Mouse (Mus musculus) liver, embryonic 16.5 days (tissue): ENCODE measurements around the gene Zfp687. TPM values are rescaled to one million over a fixed set of nuclear protein-coding genes. Genes with fewer than 3 reads are reported as not detected.

ENCODE experiments used
- ATAC-seq: fragments of 200-750 bp; cut with Nextera tagmentation; 2 replicates; pipeline ENCODE4 v1.8.0; 2017; ENCODE audit warnings: low read depth, mild to moderate bottlenecking, moderate number of reproducible peaks, moderate library complexity
- H3K27ac ChIP-seq: fragments of 300-500 bp; sonication (generic); 2 replicates; pipeline ENCODE4 v1.5.1; 2014; ENCODE audit warnings: mild to moderate bottlenecking, low read length
- H3K27me3 ChIP-seq: fragments of 300-500 bp; sonication (generic); 2 replicates; pipeline ENCODE4 v1.6.1; 2014; ENCODE audit warnings: low read depth, low read length, mixed read lengths; ENCODE audit not compliant: control insufficient read depth, insufficient read depth
- H3K36me3 ChIP-seq: fragments of 300-500 bp; sonication (generic); 2 replicates; pipeline ENCODE4 v1.6.1; 2014; ENCODE audit warnings: mild to moderate bottlenecking; ENCODE audit not compliant: control insufficient read depth, insufficient read depth
- H3K4me1 ChIP-seq: fragments of 300-500 bp; sonication (generic); 2 replicates; pipeline ENCODE4 v1.6.1; 2014; ENCODE audit warnings: low read depth, low read length, mixed read lengths; ENCODE audit not compliant: control insufficient read depth
- H3K4me2 ChIP-seq: fragments of 300-500 bp; sonication (generic); 2 replicates; pipeline ENCODE4 v1.6.1; 2014; ENCODE audit warnings: low read depth, low read length, mixed read lengths
- H3K4me3 ChIP-seq: fragments of 300-500 bp; sonication (generic); 2 replicates; pipeline ENCODE4 v1.5.1; 2014; ENCODE audit warnings: low read depth, mild to moderate bottlenecking, low read length
- H3K9ac ChIP-seq: fragments of 300-500 bp; sonication (generic); 2 replicates; pipeline ENCODE4 v1.6.1; 2014; ENCODE audit warnings: low read depth, low read length
- H3K9me3 ChIP-seq: fragments of 300-500 bp; sonication (generic); replicated peaks from 2 replicates; pipeline ENCODE4 v1.6.1; 2016; ENCODE audit warnings: low read length; ENCODE audit not compliant: control insufficient read depth
- WGBS: fragments of 180-500 bp; shearing (Covaris S2); extraction: QIAGEN DNeasy Blood & Tissue Kit; methylation state at CpG from one replicate; pipeline ENCODE4 v1.1.7; 2014; ENCODE audit not compliant: insufficient replicate concordance; 5-methylcytosine and 5-hydroxymethylcytosine counted together
- polyA plus RNA-seq: library from polyadenylated mRNA; unstranded; fragments of >200 nt; fragmentation: Nextera tagmentation; extraction: Ambion mirVana; gene quantifications from 2 replicates; pipeline ENCODE4 v1.2.1, GENCODE M21; 2015

Zfp687 gene
- polyA plus RNA-seq, 1 experiment from 2014 or later: 6.8 TPM

DNA sequence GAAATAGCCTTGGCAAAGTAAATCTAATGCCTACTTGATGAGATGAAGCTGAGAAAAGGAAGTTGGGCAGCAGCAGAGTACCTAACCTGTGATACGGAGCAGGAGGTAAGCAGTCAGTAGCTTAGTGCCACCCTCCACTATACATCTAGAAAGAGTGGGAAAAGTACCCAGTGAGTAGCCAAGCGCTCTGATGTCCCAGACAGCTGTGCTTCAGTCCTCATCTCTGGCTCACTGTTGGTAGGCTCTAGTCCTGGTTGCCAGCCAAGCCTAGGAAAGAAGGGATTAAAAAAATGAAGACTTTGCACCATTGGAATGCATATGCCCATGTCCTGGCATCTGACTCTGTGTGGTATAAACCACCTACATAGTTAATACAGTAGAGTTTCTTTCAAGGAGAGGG, 29.7 kb downstream of the Zfp687 start:
- whole genome bisulfite sequencing: 85% methylated on average over 2 of the region's 2 CpGs
- H3K36me3 ChIP-seq: peaks cover 14% of the 10 kb centered on the region
- ATAC-seq: no peak
- no peak overlapping the region for H3K9ac ChIP-seq
- H3K27me3 ChIP-seq: no peaks in the 10 kb centered on the region
- no peak overlapping the region for H3K4me3 ChIP-seq
- H3K27ac ChIP-seq: no peak overlapping the region
- no peak overlapping the region for H3K4me2 ChIP-seq
- H3K9me3 ChIP-seq: no peaks in the 10 kb centered on the region
- peaks cover 24% of the 10 kb centered on the region for H3K4me1 ChIP-seq

- Histone ChIP-seq H3K27me3 (no peaks in the 10 kb centered on the region), H3K27ac (no peak overlapping the region), H3K4me3 (no peak overlapping the region), H3K36me3 (peaks cover 14% of the 10 kb centered on the region), H3K9ac (no peak overlapping the region), H3K4me2 (no peak overlapping the region), H3K9me3 (no peaks in the 10 kb centered on the region), H3K4me1 (peaks cover 23% of the 10 kb centered on the region)
- no peak for ATAC-seq
- WGBS: 84% methylated on average over 11 of the region's 11 CpGs
Measured at GRCm38 (mm10) chr3:94984312-94984711, 30.9 kb downstream of the Zfp687 start.

DNA sequence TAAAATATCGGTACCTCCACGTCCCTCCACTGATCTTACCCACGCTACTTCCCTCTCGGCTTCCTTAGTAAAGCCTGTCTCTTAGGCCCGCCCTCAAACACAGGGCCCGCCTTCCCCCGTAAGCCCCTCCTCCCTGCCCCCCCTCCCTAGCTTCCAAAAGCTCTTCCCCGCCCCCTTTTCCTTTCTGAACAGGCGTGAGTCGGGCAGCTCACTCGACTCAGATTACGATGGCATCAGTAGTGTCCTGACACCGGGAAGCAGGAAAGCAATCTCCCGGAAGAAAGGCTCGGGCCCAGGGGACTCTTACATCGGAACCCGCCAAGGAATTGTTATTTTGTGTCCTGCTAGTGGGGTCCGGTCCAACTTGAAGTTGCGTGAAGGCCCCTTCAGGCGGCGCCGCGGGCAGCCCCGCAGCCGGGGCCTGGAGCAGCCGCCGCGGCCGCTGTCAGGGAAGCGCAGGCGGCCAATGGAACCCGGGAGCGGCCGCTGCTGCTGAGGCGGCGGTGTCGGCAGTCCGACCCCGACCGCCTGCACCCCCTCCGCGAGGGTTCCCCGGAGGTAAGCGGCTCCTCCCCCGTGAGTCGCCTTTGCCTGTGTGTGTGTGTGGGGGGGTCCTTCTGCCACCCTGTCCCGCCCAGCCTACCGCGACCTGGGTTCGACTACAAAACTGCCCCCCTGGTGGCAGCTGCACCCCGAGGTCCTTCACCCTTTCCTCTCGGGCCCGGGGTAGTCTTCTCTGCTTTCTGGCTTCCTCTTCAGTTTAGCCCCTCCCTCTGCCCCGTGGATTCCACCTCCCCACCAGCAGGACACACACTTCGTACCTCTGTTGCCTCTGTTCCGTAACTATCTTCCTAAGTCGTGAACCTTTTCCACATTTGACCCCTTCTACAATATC, 40.5 kb downstream of the Zfp687 start, which contains the start of gene Pi4kb:
TSS of gene Pi4kb (plus strand) at position 204 of the 895 bp plus-strand sequence.
- peak within 1 kb of the TSS; percentile 81 for H3K4me2 ChIP-seq
- no peaks in the 10 kb centered on the region for H3K9me3 ChIP-seq
- peak within 1 kb of the TSS; percentile 91 for H3K27ac ChIP-seq
- H3K4me3 ChIP-seq: peak within 1 kb of the TSS; percentile 83
- peak; percentile 91 for ATAC-seq
- H3K9ac ChIP-seq: peak within 1 kb of the TSS; percentile 92
- no peaks in the 10 kb centered on the region for H3K27me3 ChIP-seq
- no peaks in the 10 kb centered on the region; the same call in 1 of the 2 replicates for H3K36me3 ChIP-seq
- H3K4me1 ChIP-seq: peaks cover 15% of the 10 kb centered on the region
- WGBS: under 1% methylated on average over 48 of the region's 57 CpGs

GRCm38 (mm10) chr3:94974026-94974527, 41.2 kb downstream of the Zfp687 start:
- no peak for ATAC-seq
- 23% methylated on average over 9 of the region's 9 CpGs for WGBS

DNA sequence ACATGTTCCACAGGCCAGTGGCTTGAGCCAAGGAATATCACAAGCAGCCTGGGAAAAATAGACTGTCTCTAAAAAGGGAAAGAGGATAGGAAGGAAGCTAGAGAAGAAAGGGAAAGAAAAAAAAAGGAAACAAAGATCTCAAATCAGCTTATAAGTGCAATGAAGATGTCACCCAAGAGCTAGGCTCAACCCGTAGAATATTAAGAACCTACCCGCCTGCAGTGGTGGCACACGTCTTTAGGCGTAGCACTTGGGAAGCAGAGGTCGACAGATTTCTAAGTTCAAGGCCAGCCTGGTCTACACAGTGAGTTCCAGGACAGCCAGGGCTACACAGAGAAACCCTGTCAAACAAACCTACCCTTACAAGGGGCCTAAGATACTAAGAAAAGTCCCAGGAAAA, 41.6 kb downstream of the Zfp687 start:
- peaks cover 15% of the 10 kb centered on the region for H3K4me1 ChIP-seq
- no peak for ATAC-seq
- no peaks in the 10 kb centered on the region; the same call in 1 of the 2 replicates for H3K36me3 ChIP-seq
- H3K9me3 ChIP-seq: no peaks in the 10 kb centered on the region
- H3K4me3 ChIP-seq: no peak overlapping the region
- no peak overlapping the region for H3K27ac ChIP-seq
- no peaks in the 10 kb centered on the region for H3K27me3 ChIP-seq
- H3K9ac ChIP-seq: no peak overlapping the region
- peak overlapping the region; percentile 81; the same call in 1 of the 2 replicates for H3K4me2 ChIP-seq
- WGBS: 84% methylated on average over 5 of the region's 5 CpGs

More at GRCm38 (mm10) chr3:94974026-94974527, 41.2 kb downstream of the Zfp687 start:
- H3K27ac ChIP-seq: peak overlapping the region; percentile 27; the same call in 1 of the 2 replicates
- H3K36me3 ChIP-seq: no peaks in the 10 kb centered on the region; the same call in 1 of the 2 replicates
- peak overlapping the region; percentile 83 for H3K4me3 ChIP-seq
- H3K4me2 ChIP-seq: peak overlapping the region; percentile 81
- peak overlapping the region; percentile 67 for H3K9ac ChIP-seq
- peaks cover 15% of the 10 kb centered on the region for H3K4me1 ChIP-seq
- H3K9me3 ChIP-seq: no peaks in the 10 kb centered on the region
- H3K27me3 ChIP-seq: no peaks in the 10 kb centered on the region

- Histone ChIP-seq H3K9ac (no peak overlapping the region), H3K36me3 (no peaks in the 10 kb centered on the region; the same call in 1 of the 2 replicates), H3K4me2 (no peak overlapping the region), H3K4me3 (no peak overlapping the region), H3K9me3 (no peaks in the 10 kb centered on the region), H3K27ac (no peak overlapping the region), H3K27me3 (no peaks in the 10 kb centered on the region), H3K4me1 (peaks cover 15% of the 10 kb centered on the region)
- ATAC-seq: no peak
- WGBS: 45% methylated on average over 3 of the region's 3 CpGs
Measured at GRCm38 (mm10) chr3:94972552-94972951, 42.7 kb downstream of the Zfp687 start.

DNA sequence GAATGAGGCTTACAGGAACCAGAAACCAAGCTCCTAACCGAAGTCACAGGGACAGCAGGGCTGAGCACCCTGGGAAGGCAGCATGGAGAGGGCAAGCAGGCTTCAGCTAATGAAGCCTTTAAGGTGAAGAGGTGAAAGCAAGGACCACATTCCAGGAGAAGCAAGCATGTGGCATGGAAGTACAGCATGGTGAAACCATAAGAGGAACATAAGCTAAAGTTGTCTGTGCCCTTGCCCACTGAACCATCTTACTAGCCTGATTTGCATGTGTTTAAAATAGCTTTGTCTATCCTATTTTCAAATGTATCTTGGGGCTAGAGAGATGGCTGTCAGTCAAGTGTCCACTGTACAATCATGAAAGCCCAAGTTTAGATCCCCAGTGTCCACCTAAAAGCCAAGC, 49.4 kb downstream of the Zfp687 start:
- no peak overlapping the region for H3K9ac ChIP-seq
- ATAC-seq: no peak
- no peaks in the 10 kb centered on the region for H3K27me3 ChIP-seq
- H3K27ac ChIP-seq: no peak overlapping the region
- no peak overlapping the region for H3K4me2 ChIP-seq
- WGBS: 45% methylated on average over 1 of the region's 1 CpGs
- no peaks in the 10 kb centered on the region for H3K36me3 ChIP-seq
- H3K9me3 ChIP-seq: no peaks in the 10 kb centered on the region
- H3K4me1 ChIP-seq: no peaks in the 10 kb centered on the region
- H3K4me3 ChIP-seq: no peak overlapping the region

- H3K36me3 ChIP-seq: no peaks in the 10 kb centered on the region
- H3K27ac ChIP-seq: no peak overlapping the region
- no peak overlapping the region for H3K9ac ChIP-seq
- H3K9me3 ChIP-seq: no peaks in the 10 kb centered on the region
- H3K27me3 ChIP-seq: no peaks in the 10 kb centered on the region
- WGBS: 80% methylated on average over 1 of the region's 1 CpGs
- no peak overlapping the region for H3K4me2 ChIP-seq
- no peaks in the 10 kb centered on the region for H3K4me1 ChIP-seq
- ATAC-seq: no peak
- no peak overlapping the region for H3K4me3 ChIP-seq
Measured at GRCm38 (mm10) chr3:94964989-94965388, 50.3 kb downstream of the Zfp687 start.

- no peak overlapping the region for H3K9ac ChIP-seq
- H3K27ac ChIP-seq: no peak overlapping the region
- H3K4me3 ChIP-seq: no peak overlapping the region
- no peaks in the 10 kb centered on the region for H3K27me3 ChIP-seq
- no peaks in the 10 kb centered on the region for H3K4me1 ChIP-seq
- H3K4me2 ChIP-seq: no peak overlapping the region
- 71% methylated on average over 5 of the region's 5 CpGs for WGBS
- ATAC-seq: no peak
- H3K36me3 ChIP-seq: peaks cover 7% of the 10 kb centered on the region; the same call in 1 of the 2 replicates
- H3K9me3 ChIP-seq: no peaks in the 10 kb centered on the region
Measured at GRCm38 (mm10) chr3:94960322-94960721, 54.9 kb downstream of the Zfp687 start.
